Mouse (Mus musculus) bone marrow macrophage, adult 2 months (primary cell): ENCODE measurements around the gene Son. TPM values are rescaled to one million over a fixed set of nuclear protein-coding genes. Genes with fewer than 3 reads are reported as not detected.

Source experiments
- H3K27ac ChIP-seq: 2 replicates; pipeline ENCODE4 v1.5.1; 2012; ENCODE audit warnings: low read depth, low read length; ENCODE audit not compliant: insufficient read depth
- H3K4me1 ChIP-seq: 2 replicates; pipeline ENCODE4 v1.6.1; 2012; ENCODE audit warnings: low read length; ENCODE audit not compliant: control insufficient read depth, insufficient read depth
- H3K4me3 ChIP-seq: 2 replicates; pipeline ENCODE4 v1.5.1; 2012; ENCODE audit warnings: mild to moderate bottlenecking, low read length, moderate library complexity; ENCODE audit not compliant: insufficient read depth
- CTCF ChIP-seq: IDR thresholded peaks from 2 replicates; pipeline ENCODE4 v1.5.1; 2012; ENCODE audit warnings: low read depth, mild to moderate bottlenecking, low read length, moderate library complexity
- POLR2A ChIP-seq: IDR thresholded peaks from 2 replicates; pipeline ENCODE4 v1.6.1; 2012; ENCODE audit warnings: mild to moderate bottlenecking, low read depth, low read length, borderline replicate concordance
- polyA plus RNA-seq: library from polyadenylated mRNA; stranded (reverse); fragments of >200 nt; gene quantifications from 2 replicates; pipeline ENCODE4 v1.2.4, GENCODE M21; 2012; ENCODE audit not compliant: missing spikeins, insufficient read depth, insufficient read length

Son gene
- polyA plus RNA-seq, 1 experiment: 237 TPM

GRCm38 (mm10) chr16:91648220-91648550, 879 bp downstream of the Son start:
- TF ChIP-seq CTCF (no peak), POLR2A (no peak)
- Histone ChIP-seq H3K27ac (peak overlapping the region; percentile 97), H3K4me3 (peak overlapping the region; percentile 88), H3K4me1 (peaks cover 15% of the 10 kb centered on the region)

DNA sequence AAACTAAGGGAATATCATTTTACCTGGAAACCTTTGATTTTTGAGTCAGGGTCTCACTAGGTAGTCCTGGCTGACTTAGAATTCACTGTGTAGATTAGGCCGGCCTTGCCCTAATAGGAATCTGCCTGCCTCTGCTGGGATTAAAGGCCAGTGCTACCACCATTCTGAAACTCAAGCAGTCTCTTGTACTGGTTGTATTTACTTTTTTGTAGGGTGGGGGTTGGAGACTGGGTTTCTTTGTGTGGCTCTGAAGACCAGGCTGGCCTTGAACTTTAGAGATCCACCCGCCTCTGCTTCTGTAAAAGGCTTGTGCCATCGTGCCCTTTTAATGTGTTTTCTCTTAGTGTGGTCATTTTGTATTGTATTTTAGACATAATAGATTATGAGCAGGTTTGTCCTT, 1.9 kb downstream of the Son start:
- TF ChIP-seq POLR2A (no peak), CTCF (no peak)
- Histone ChIP-seq H3K4me1 (peaks cover 14% of the 10 kb centered on the region), H3K27ac (no peak overlapping the region), H3K4me3 (peak overlapping the region; percentile 49)

DNA sequence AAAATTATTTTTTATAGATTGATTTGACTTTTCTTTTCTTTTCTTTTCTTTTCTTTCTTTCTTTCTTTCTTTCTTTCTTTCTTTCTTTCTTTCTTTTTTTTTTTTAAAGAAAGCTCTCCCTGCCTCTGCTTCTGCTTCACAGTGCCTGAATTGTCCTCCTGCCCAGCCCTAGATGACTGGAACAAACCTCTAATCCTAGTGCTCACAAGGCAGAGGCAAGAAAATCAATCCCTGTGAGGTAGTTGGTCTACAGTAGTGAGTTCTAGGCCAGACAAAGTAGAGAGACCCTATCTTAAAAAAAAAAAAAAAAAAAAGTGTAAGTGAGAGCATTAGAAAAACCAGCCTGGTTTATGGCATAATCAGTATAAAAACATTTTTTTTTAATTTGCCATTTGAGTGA, 2.5 kb downstream of the Son start:
- no peak for TF ChIP-seq POLR2A
- no peak for TF ChIP-seq CTCF
- Histone ChIP-seq H3K27ac (no peak overlapping the region), H3K4me3 (no peak overlapping the region), H3K4me1 (peaks cover 9% of the 10 kb centered on the region)

GRCm38 (mm10) chr16:91652191-91652590, 4.9 kb downstream of the Son start:
- TF ChIP-seq CTCF (no peak), POLR2A (no peak)
- Histone ChIP-seq H3K4me3 (no peak overlapping the region), H3K27ac (no peak overlapping the region), H3K4me1 (peaks cover 6% of the 10 kb centered on the region)

DNA sequence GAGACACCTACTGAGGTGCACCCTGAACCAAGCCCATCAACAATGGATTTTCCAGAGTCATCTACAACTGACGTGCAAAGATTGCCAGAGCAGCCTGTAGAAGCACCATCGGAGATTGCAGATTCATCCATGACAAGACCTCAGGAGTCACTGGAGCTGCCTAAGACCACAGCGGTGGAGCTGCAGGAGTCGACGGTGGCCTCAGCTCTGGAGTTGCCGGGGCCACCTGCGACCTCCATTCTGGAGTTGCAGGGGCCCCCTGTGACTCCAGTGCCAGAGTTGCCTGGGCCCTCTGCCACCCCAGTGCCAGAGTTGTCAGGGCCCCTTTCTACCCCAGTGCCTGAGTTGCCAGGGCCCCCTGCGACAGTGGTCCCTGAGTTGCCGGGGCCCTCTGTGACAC, 8.0 kb downstream of the Son start:
- peaks cover 4% of the 10 kb centered on the region; the same call in 1 of the 2 replicates for H3K4me1 ChIP-seq
- no peak overlapping the region for H3K4me3 ChIP-seq
- TF ChIP-seq POLR2A (no peak), CTCF (no peak)
- no peak overlapping the region for H3K27ac ChIP-seq

DNA sequence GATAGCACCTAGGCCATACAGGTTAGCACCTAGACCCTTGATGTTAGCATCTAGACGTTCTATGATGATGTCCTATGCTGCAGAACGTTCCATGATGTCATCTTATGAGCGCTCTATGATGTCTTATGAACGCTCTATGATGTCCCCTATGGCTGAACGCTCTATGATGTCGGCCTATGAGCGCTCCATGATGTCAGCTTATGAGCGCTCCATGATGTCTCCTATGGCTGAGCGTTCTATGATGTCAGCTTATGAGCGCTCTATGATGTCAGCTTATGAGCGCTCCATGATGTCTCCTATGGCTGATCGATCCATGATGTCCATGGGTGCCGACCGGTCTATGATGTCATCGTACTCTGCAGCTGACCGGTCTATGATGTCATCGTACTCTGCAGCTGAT, 10.0 kb downstream of the Son start:
- Histone ChIP-seq H3K27ac (no peak overlapping the region), H3K4me1 (peaks cover 2% of the 10 kb centered on the region; the same call in 1 of the 2 replicates), H3K4me3 (no peak overlapping the region)
- TF ChIP-seq CTCF (no peak), POLR2A (no peak)

DNA sequence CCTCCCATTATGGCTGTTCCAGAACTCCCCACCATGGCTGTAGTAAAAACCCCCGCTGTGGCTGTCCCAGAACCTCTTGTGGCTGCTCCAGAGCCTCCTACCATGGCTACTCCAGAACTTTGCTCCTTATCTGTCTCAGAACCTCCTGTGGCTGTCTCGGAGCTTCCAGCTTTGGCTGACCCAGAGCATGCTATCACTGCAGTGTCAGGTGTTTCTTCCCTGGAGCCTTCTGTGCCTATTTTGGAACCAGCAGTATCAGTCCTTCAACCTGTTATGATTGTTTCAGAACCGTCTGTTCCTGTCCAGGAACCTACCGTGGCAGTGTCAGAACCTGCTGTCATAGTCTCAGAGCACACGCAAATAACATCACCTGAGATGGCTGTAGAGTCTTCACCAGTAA, 11.2 kb downstream of the Son start:
- Histone ChIP-seq H3K27ac (no peak overlapping the region), H3K4me3 (no peak overlapping the region), H3K4me1 (no peaks in the 10 kb centered on the region)
- TF ChIP-seq POLR2A (no peak), CTCF (no peak)

- no peaks in the 10 kb centered on the region for H3K4me1 ChIP-seq
Measured at GRCm38 (mm10) chr16:91659798-91660197, 12.5 kb downstream of the Son start.

DNA sequence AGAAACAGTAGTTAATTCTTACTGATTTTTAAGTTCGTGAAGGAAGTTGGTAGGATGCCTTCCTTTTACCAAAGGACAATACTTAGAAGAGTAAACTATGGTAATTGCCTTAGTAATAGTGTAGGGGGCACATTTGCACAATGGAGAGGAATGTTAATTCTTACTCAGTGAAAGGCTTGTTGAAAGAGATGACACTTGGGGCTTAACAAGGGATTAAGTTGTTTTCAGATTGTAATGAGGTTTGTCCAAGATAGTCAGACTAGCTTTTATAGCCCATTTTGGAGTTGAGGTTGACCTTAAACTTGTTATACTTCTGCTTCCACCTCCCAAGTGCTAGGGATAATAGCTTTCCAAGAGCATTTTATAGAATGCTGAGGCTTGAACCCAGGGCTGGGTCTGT, 14.1 kb downstream of the Son start:
- TF ChIP-seq POLR2A: no peak
- no peak for TF ChIP-seq CTCF
- Histone ChIP-seq H3K27ac (no peak overlapping the region), H3K4me1 (no peaks in the 10 kb centered on the region), H3K4me3 (no peak overlapping the region)

More at GRCm38 (mm10) chr16:91659798-91660197, 12.5 kb downstream of the Son start:
- Histone ChIP-seq H3K4me3 (no peak overlapping the region), H3K27ac (no peak overlapping the region)
- TF ChIP-seq CTCF (no peak), POLR2A (no peak)

- no peak for TF ChIP-seq POLR2A
- TF ChIP-seq CTCF: no peak
- no peaks in the 10 kb centered on the region for H3K4me1 ChIP-seq
- no peak overlapping the region for H3K4me3 ChIP-seq
- H3K27ac ChIP-seq: no peak overlapping the region
Measured at GRCm38 (mm10) chr16:91662336-91662735, 15.0 kb downstream of the Son start.

GRCm38 (mm10) chr16:91663795-91664194, 16.5 kb downstream of the Son start:
- H3K4me1 ChIP-seq: no peaks in the 10 kb centered on the region
- no peak overlapping the region for H3K27ac ChIP-seq
- no peak overlapping the region for H3K4me3 ChIP-seq
- TF ChIP-seq POLR2A (no peak), CTCF (no peak)

DNA sequence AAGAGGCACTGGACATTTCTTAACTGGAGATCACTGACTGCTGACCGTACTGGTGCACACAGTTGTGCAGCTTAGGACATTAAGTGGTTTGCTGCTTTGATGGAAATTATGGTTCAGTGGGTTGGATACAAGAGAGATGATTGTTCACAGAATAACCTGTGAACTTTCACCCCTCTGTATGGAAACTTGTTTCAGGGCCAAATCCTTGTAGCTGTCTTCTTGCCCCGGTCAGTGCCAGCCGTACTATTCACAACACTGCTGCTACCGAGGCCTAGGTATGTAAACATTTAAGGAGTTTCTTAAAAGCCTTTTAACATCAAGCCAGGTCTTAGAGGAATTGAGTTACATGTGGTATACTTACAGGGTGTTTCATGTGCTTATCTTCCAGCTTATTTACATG, 27.2 kb downstream of the Son start:
- no peak for TF ChIP-seq POLR2A
- no peak for TF ChIP-seq CTCF

More for the DNA sequence above, 27.2 kb downstream of the Son start:
- Histone ChIP-seq H3K27ac (no peak overlapping the region), H3K4me1 (no peaks in the 10 kb centered on the region), H3K4me3 (no peak overlapping the region)
